Mouse (Mus musculus) retina, postnatal 1 day (tissue): ENCODE measurements around the gene Nqo2.
A peak's percentile ranks its signal among the peaks of the same experiment; 100 is the strongest.

Experiments used
- DNase-seq: peaks from one replicate; pipeline ENCODE4 v3.0.0-alpha.2; 2012

Nqo2 gene

GRCm38 (mm10) chr13:34002058-34003006 lies 37.8 kb downstream of the Nqo2 start, which contains the start of the genes Ripk1 and Serpinb6a:
Gene Ripk1, plus strand, starts transcription at chr13:34002363.
Gene Serpinb6a, minus strand, starts transcription at chr13:34002794.
- peak; percentile 94 for DNase-seq

GRCm38 (mm10) chr13:34003058-34003457 lies 38.6 kb downstream of the Nqo2 start:
- no peak for DNase-seq

GRCm38 (mm10) chr13:34007234-34007633 lies 42.7 kb downstream of the Nqo2 start:
- DNase-seq = no peak

- no peak for DNase-seq
Observed at GRCm38 (mm10) chr13:34016927-34017569, 52.6 kb downstream of the Nqo2 start.

GRCm38 (mm10) chr13:34018521-34018920 lies 54.0 kb downstream of the Nqo2 start:
- no peak for DNase-seq

GRCm38 (mm10) chr13:34021998-34022397 lies 57.5 kb downstream of the Nqo2 start:
- DNase-seq = no peak

- no peak for DNase-seq
Observed at GRCm38 (mm10) chr13:34032041-34032440, 67.6 kb downstream of the Nqo2 start.

GRCm38 (mm10) chr13:34035424-34035823 lies 70.9 kb downstream of the Nqo2 start:
- DNase-seq = no peak

- DNase-seq = no peak
Observed at GRCm38 (mm10) chr13:34036726-34037125, 72.2 kb downstream of the Nqo2 start.

- peak; percentile 96 for DNase-seq
Observed at GRCm38 (mm10) chr13:34037172-34038055, 72.9 kb downstream of the Nqo2 start, which contains the start of gene Bphl. Gene Bphl, plus strand, starts transcription at chr13:34037597.

GRCm38 (mm10) chr13:34038056-34038432 lies 73.6 kb downstream of the Nqo2 start:
- no peak for DNase-seq
